18 mouse cellular contexts compared by ENCODE assay signal in the genomic region with DNA sequence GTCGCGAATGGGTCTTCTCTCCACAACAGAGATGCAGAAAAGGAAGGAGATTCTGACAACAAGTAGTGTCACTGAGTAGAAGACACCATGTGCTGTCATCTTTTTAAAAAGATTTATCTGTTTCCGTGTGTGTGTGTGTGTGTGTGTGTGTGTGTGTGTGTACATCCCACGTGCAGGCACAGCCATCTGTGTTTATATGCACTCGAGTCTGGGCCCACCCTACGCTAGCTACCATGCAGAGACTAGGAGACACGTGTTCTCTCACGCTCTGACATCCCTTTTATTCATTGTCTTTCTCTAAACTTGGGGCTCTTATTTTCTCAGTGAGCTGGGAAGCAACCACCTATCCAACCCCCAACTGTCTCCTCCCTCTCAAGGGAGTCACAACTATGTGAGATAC.
"Had no signal": no experiment of that assay in that cellular context is flagged by ENCODE, and none has a peak within 500 bp of the region (broad histone marks: within the 10 kb centered on the region; RNA-seq: fewer than 3 reads in every experiment).

No protein-coding gene starts in this region.

- H3K9me3 ChIP-seq: limb, embryonic 15.5 days; liver, embryonic 12.5 days; megakaryocyte, embryonic 14.5 days; midbrain, embryonic 15.5 days; neural tube, embryonic 12.5 days had no signal

- H3K4me3 ChIP-seq: limb, embryonic 15.5 days; liver, embryonic 12.5 days; megakaryocyte, embryonic 14.5 days; midbrain, embryonic 15.5 days; neural tube, embryonic 12.5 days had no signal

- H3K9ac ChIP-seq: limb, embryonic 15.5 days; liver, embryonic 12.5 days; lung, embryonic 14.5 days; midbrain, embryonic 15.5 days; neural tube, embryonic 12.5 days had no signal

- H3K27me3 ChIP-seq: liver, embryonic 12.5 days; megakaryocyte, embryonic 14.5 days; midbrain, embryonic 15.5 days; neural tube, embryonic 12.5 days had no signal

- H3K27ac ChIP-seq: hindbrain, postnatal 0 days; kidney, postnatal 0 days; limb, embryonic 15.5 days; liver, embryonic 12.5 days; macrophage; midbrain, embryonic 15.5 days; neural tube, embryonic 12.5 days; stomach, postnatal 0 days had no signal

- H3K4me1 ChIP-seq: limb, embryonic 15.5 days; liver, embryonic 12.5 days; megakaryocyte, embryonic 14.5 days; midbrain, embryonic 15.5 days; neural tube, embryonic 12.5 days had no signal

- ATAC-seq: hindbrain, postnatal 0 days; liver, embryonic 12.5 days; midbrain, embryonic 15.5 days had no signal

- DNase-seq: kidney, adult 11 months; kidney, adult 9 months; kidney, postnatal 36 days; lung, embryonic 14.5 days; lung, postnatal 14 days; right cerebral cortex, postnatal 25 days; thymus, adult 2 months; thymus, postnatal 36 days had no signal

- H3K4me2 ChIP-seq: limb, embryonic 15.5 days; liver, embryonic 12.5 days; lung, embryonic 14.5 days; midbrain, embryonic 11.5 days; midbrain, embryonic 15.5 days; neural tube, embryonic 12.5 days had no signal
